Mouse (Mus musculus): ENCODE measurements around the gene Hsd17b10. TPM values are rescaled to one million over a fixed set of nuclear protein-coding genes. Genes with fewer than 3 reads are reported as not detected.

The Hsd17b10 gene
- 28.2 TPM for polyA plus RNA-seq (2014; fragmentation: Illumina TruSeq; extraction: RNeasy Lipid Tissue Mini Kit (QIAGEN cat#74804); ENCODE audit: low replicate concordance)

GRCm38 (mm10) chrX:152001737-152002710, at the start of gene Hsd17b10:
Gene Hsd17b10, plus strand, starts transcription at chrX:152001845.

GRCm38 (mm10) chrX:152016151-152017145, 14.8 kb downstream of the Hsd17b10 start, which contains the start of the genes Ribc1 and Smc1a:
Gene Ribc1, minus strand, starts transcription at chrX:152016295.
Gene Smc1a, plus strand, starts transcription at chrX:152016428.

Other genes with a start within 250 kb of the Hsd17b10 start
- gene Huwe1, start 201.0 kb upstream of the Hsd17b10 start, polyA plus RNA-seq (2014; fragmentation: Illumina TruSeq; extraction: RNeasy Lipid Tissue Mini Kit (QIAGEN cat#74804); ENCODE audit: low replicate concordance): 50.1 TPM
- gene Ribc1, start 14.4 kb downstream of the Hsd17b10 start, polyA plus RNA-seq (2014; fragmentation: Illumina TruSeq; extraction: RNeasy Lipid Tissue Mini Kit (QIAGEN cat#74804); ENCODE audit: low replicate concordance): 0.48 TPM
- gene Smc1a, start 14.6 kb downstream of the Hsd17b10 start, polyA plus RNA-seq (2014; fragmentation: Illumina TruSeq; extraction: RNeasy Lipid Tissue Mini Kit (QIAGEN cat#74804); ENCODE audit: low replicate concordance): 42.0 TPM
- gene Iqsec2, start 142.4 kb downstream of the Hsd17b10 start, polyA plus RNA-seq (2014; fragmentation: Illumina TruSeq; extraction: RNeasy Lipid Tissue Mini Kit (QIAGEN cat#74804); ENCODE audit: low replicate concordance): 1.3 TPM
- gene Kdm5c, start 231.2 kb downstream of the Hsd17b10 start, polyA plus RNA-seq (2014; fragmentation: Illumina TruSeq; extraction: RNeasy Lipid Tissue Mini Kit (QIAGEN cat#74804); ENCODE audit: low replicate concordance): 8.8 TPM